Mouse (Mus musculus) kidney, adult 2 months (tissue): ENCODE measurements at regions not wholly inside any gene's neighbourhood (a gene's known extent, or its start where the extent isn't known, plus 50 kb on each side); places are given as distances from the start of the nearest gene placed in this dataset.

Source experiments
- CTCF ChIP-seq: fragments of 200-500 bp; conservative IDR thresholded peaks from 2 replicates; pipeline ENCODE4 v1.5.1; 2011; ENCODE audit warnings: low read depth, mild to moderate bottlenecking, control low read depth, low read length, moderate library complexity, mixed read lengths; ENCODE audit not compliant: insufficient read depth, insufficient read length
- POLR2A ChIP-seq: fragments of 200-500 bp; IDR thresholded peaks from one replicate; pipeline ENCODE4 v1.6.1; 2011; ENCODE audit warnings: low read depth, low read length, control low read depth

DNA sequence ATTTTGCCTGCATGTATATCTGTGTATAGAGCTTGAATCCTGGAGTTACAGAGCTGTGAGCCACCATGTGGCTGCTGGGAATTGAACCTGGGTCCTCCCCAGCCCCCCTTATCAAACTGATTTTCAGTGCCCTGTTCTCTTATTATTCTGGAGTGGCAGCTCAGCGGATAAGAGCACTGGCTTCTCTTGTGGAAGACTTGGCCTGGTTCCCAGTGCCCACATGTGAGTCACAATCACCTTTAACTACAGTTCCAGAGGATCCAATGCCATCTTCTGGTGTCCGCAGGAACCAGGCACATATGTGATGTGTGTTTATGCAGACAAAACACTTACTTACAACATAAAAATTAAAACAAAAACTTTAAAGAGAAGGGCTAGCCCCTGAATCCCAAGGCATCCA lies 170.3 kb downstream of the Rpl14 start:
- TF ChIP-seq POLR2A: no peak
- TF ChIP-seq CTCF: no peak
